Comparison of ENCODE assay signal across 8 mouse cellular contexts in the genomic region with DNA sequence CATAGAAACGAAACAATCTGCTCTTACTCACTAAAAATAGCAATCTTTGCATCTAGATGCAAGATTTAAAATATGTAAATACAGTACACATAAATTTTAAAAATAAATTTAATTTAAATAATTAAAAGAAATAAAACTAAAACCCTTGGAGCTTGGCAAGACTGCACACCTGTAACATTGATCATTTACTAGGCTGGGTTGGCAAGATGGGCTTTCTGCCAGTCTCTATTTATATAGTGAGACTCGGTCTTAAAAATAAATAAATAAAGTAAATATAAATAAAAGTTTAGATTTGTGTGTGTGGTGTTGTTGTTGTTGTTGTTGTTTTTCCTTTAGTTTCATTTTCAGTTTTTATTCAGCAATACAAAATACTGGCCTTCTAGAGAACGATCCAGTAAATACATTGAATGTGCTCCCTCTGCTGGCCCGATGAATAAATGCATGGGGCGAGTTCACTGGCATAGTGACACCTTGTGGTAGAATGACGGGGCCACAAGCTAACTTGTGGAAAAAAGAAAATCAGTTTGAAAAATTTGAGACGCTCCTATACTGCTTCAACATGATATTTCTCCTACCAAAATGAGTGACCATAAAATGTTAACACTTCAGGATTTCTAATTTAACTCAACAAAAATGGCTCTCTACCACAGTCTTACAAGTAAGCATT. TPM values are rescaled to one million over a fixed set of nuclear protein-coding genes. Genes with fewer than 3 reads are reported as not detected.
DNase-seq lines count a peak whose midpoint lies in the region; ATAC-seq and TF ChIP-seq lines count a peak whose summit lies in the region.

No protein-coding gene starts in this region.

- TF ChIP-seq POLR2A in olfactory bulb, adult 2 months (IDR thresholded peaks at IDR 0.05; ENCODE audit: insufficient read depth, low read depth, low read length), result no peak
- TF ChIP-seq POLR2A in thymus, adult 2 months (IDR thresholded peaks at IDR 0.05; ENCODE audit: control insufficient read depth, extremely low read depth, insufficient read depth, low read length, poor library complexity), result no peak

- H3K9me3 ChIP-seq in embryonic facial prominence, embryonic 14.5 days (ENCODE audit: control insufficient read depth, low read length), result no peaks in the 10 kb centered on the region
- no peaks in the 10 kb centered on the region for H3K9me3 ChIP-seq in lung, embryonic 16.5 days (ENCODE audit: control insufficient read depth, low read length)

- H3K36me3 ChIP-seq in embryonic facial prominence, embryonic 14.5 days (ENCODE audit: control insufficient read depth, insufficient read depth, low read length), result no peaks in the 10 kb centered on the region
- H3K36me3 ChIP-seq in lung, embryonic 16.5 days (ENCODE audit: control insufficient read depth, insufficient read depth, low read length), result no peaks in the 10 kb centered on the region
- peaks cover 4% of the 10 kb centered on the region; the same call in 1 of the 2 replicates for H3K36me3 ChIP-seq in thymus, adult 2 months (ENCODE audit: control insufficient read depth, insufficient read depth, low read length)

- peak; percentile 25; the same call in 1 of the 2 replicates for TF ChIP-seq CTCF in olfactory bulb, adult 2 months (IDR thresholded peaks at IDR 0.05; ENCODE audit: insufficient read depth, low read depth, low read length)
- TF ChIP-seq CTCF in thymus, adult 2 months (IDR thresholded peaks at IDR 0.05; ENCODE audit: borderline replicate concordance, control insufficient read depth, extremely low read depth, insufficient read depth, low read length, poor library complexity), result no peak

- no peak overlapping the region for H3K4me2 ChIP-seq in embryonic facial prominence, embryonic 14.5 days (ENCODE audit: low read depth, low read length)
- H3K4me2 ChIP-seq in lung, embryonic 16.5 days (ENCODE audit: low read depth, low read length), result no peak overlapping the region

- no peaks in the 10 kb centered on the region for H3K27me3 ChIP-seq in embryonic facial prominence, embryonic 14.5 days (replicated peaks; ENCODE audit: control insufficient read depth, insufficient read depth, low read length)
- H3K27me3 ChIP-seq in lung, embryonic 16.5 days (ENCODE audit: control insufficient read depth, insufficient read depth, low read depth, low read length), result no peaks in the 10 kb centered on the region
- no peaks in the 10 kb centered on the region for H3K27me3 ChIP-seq in thymus, adult 2 months (ENCODE audit: control insufficient read depth, insufficient read depth, low read length)

- no peak overlapping the region for H3K4me3 ChIP-seq in embryonic facial prominence, embryonic 14.5 days (ENCODE audit: low read depth, low read length)
- no peak overlapping the region for H3K4me3 ChIP-seq in lung, embryonic 16.5 days (ENCODE audit: low read length)
- no peak overlapping the region for H3K4me3 ChIP-seq in olfactory bulb, adult 2 months (ENCODE audit: insufficient read depth, low read depth, low read length)
- H3K4me3 ChIP-seq in thymus, adult 2 months (ENCODE audit: control insufficient read depth, insufficient read depth, low read length), result no peak overlapping the region

- no peaks in the 10 kb centered on the region for H3K4me1 ChIP-seq in embryonic facial prominence, embryonic 14.5 days (ENCODE audit: control insufficient read depth, insufficient read depth, low read length)
- no peaks in the 10 kb centered on the region for H3K4me1 ChIP-seq in lung, embryonic 16.5 days (replicated peaks; ENCODE audit: control insufficient read depth, insufficient read depth, low read length)
- no peaks in the 10 kb centered on the region for H3K4me1 ChIP-seq in olfactory bulb, adult 2 months (ENCODE audit: control insufficient read depth, insufficient read depth, low read length)
- H3K4me1 ChIP-seq in thymus, adult 2 months (replicated peaks; ENCODE audit: control insufficient read depth, insufficient read depth, low read length), result no peaks in the 10 kb centered on the region

- H3K27ac ChIP-seq in embryonic facial prominence, embryonic 14.5 days (replicated peaks; ENCODE audit: low read depth, low read length), result no peak overlapping the region
- no peak overlapping the region for H3K27ac ChIP-seq in lung, embryonic 16.5 days (ENCODE audit: low read length)
- H3K27ac ChIP-seq in olfactory bulb, adult 2 months (ENCODE audit: insufficient read depth, low read depth, low read length), result no peak overlapping the region
- no peak overlapping the region for H3K27ac ChIP-seq in thymus, adult 2 months (ENCODE audit: control insufficient read depth, insufficient read depth, low read length)

- peak; percentile 12 to 43 for DNase-seq in adrenal gland, postnatal 4 days (ENCODE audit: low spot score in 2 of 2)
- peak; percentile 77 for DNase-seq in embryonic facial prominence, embryonic 14.5 days (ENCODE audit: low spot score)
- peak; percentile 61 to 77 for DNase-seq in heart, postnatal 14 days
- DNase-seq in large intestine, adult 2 months (ENCODE audit: low read depth, low spot score), result peak; percentile 36
- DNase-seq in thymus, adult 2 months, result peak; percentile 56

- ATAC-seq in CD4-positive, CD25-positive, alpha-beta regulatory T cell, adult 4 months, result peak; percentile 86
- ATAC-seq in embryonic facial prominence, embryonic 14.5 days (ENCODE audit: low read depth), result no peak
- ATAC-seq in lung, embryonic 16.5 days (ENCODE audit: low read depth), result peak; percentile 43; the same call in 1 of the 2 replicates

- 23% methylated on average over 7 of the region's 7 CpGs for WGBS in embryonic facial prominence, embryonic 14.5 days
- 14% methylated on average over 7 of the region's 7 CpGs for WGBS in large intestine, adult 2 months
- WGBS in lung, embryonic 16.5 days, result 23% methylated on average over 7 of the region's 7 CpGs
- WGBS in olfactory bulb, adult 2 months, result 15% methylated on average over 7 of the region's 7 CpGs
- 29% methylated on average over 7 of the region's 7 CpGs for WGBS in thymus, adult 2 months

- intact Hi-C loops in heart, postnatal 14 days (cut with DNase I), result no loop called here

- no peak overlapping the region for H3K9ac ChIP-seq in embryonic facial prominence, embryonic 14.5 days (ENCODE audit: low read depth, low read length)
- H3K9ac ChIP-seq in lung, embryonic 16.5 days (ENCODE audit: low read length), result no peak overlapping the region

RNA-seq across cellular contexts. Expression of a gene that starts 24.6 kb away (rescaled TPM):
- polyA plus RNA-seq in CD4-positive, CD25-positive, alpha-beta regulatory T cell, adult 4 months (2017; shearing (Covaris generic)), result 10 to 100 TPM; 33.2 to 39.6 TPM
- 1 to 10 TPM; 6.8 to 7.4 TPM for total RNA-seq in adrenal gland, postnatal 4 days (2021)
- 4.5 and 5.5 TPM in 2 replicates for polyA plus RNA-seq in embryonic facial prominence, embryonic 14.5 days (2014; fragmentation: Nextera tagmentation; extraction: Ambion mirVana)
- 1 to 10 TPM; 2.9 to 3.3 TPM for total RNA-seq in heart, postnatal 14 days (2021)
- 26.6 and 45.3 TPM in 2 replicates for polyA plus RNA-seq in large intestine, adult 2 months (2012; rRNA removed)
- 10.4 and 11.0 TPM in 2 replicates for polyA plus RNA-seq in lung, embryonic 16.5 days (2015; fragmentation: Nextera tagmentation; extraction: Ambion mirVana)
- polyA plus RNA-seq in olfactory bulb, adult 2 months (2012; ENCODE audit: insufficient read depth, insufficient read length, low replicate concordance, missing spikeins), result not detected in 2 replicates
- 21.1 and 21.3 TPM in 2 replicates for polyA plus RNA-seq in thymus, adult 2 months (2012; rRNA removed)

RNA-seq across cellular contexts. Expression of a gene that starts 31.8 kb away (rescaled TPM):
- polyA plus RNA-seq in CD4-positive, CD25-positive, alpha-beta regulatory T cell, adult 4 months (2017; shearing (Covaris generic)), result 10 to 100 TPM; 13.6 to 27.9 TPM
- 1 to 10 TPM; 2.5 to 3.0 TPM for total RNA-seq in adrenal gland, postnatal 4 days (2021)
- 0.68 and 0.70 TPM in 2 replicates for polyA plus RNA-seq in embryonic facial prominence, embryonic 14.5 days (2014; fragmentation: Nextera tagmentation; extraction: Ambion mirVana)
- total RNA-seq in heart, postnatal 14 days (2021), result under 1 TPM; 0.45 to 0.54 TPM
- 1.2 and 1.7 TPM in 2 replicates for polyA plus RNA-seq in large intestine, adult 2 months (2012; rRNA removed)
- 0.99 and 1.1 TPM in 2 replicates for polyA plus RNA-seq in lung, embryonic 16.5 days (2015; fragmentation: Nextera tagmentation; extraction: Ambion mirVana)
- not detected in 2 replicates for polyA plus RNA-seq in olfactory bulb, adult 2 months (2012; ENCODE audit: insufficient read depth, insufficient read length, low replicate concordance, missing spikeins)
- 5.2 and 6.0 TPM in 2 replicates for polyA plus RNA-seq in thymus, adult 2 months (2012; rRNA removed)
